Mouse (Mus musculus) myocyte (in vitro differentiated cells): ENCODE data around the gene Gstm6. TPM values are rescaled to one million over a fixed set of nuclear protein-coding genes. Genes with fewer than 3 reads are reported as not detected.
A peak's percentile ranks its signal among the peaks of the same experiment; 100 is the strongest.

ENCODE experiments used
- H3K27me3 ChIP-seq: one replicate; pipeline ENCODE4 v1.6.1; 2011; ENCODE audit not compliant: control insufficient read depth, insufficient read depth, insufficient read length
- H3K36me3 ChIP-seq: one replicate; pipeline ENCODE4 v1.6.1; 2011; ENCODE audit not compliant: control insufficient read depth, insufficient read depth
- H3K4me2 ChIP-seq: one replicate; pipeline ENCODE4 v1.6.1; 2011; ENCODE audit warnings: low read depth, control low read depth
- H3K4me3 ChIP-seq: one replicate; pipeline ENCODE4 v1.5.1; 2011; ENCODE audit warnings: mild to moderate bottlenecking, control low read depth, moderate library complexity
- H3K79me2 ChIP-seq: one replicate; pipeline ENCODE4 v1.6.1; 2011; ENCODE audit not compliant: control insufficient read depth, insufficient read depth
- H3ac ChIP-seq: one replicate; pipeline ENCODE4 v1.6.1; 2011; ENCODE audit not compliant: control insufficient read depth, insufficient read length
- CEBPB ChIP-seq: IDR thresholded peaks from 2 replicates; pipeline ENCODE4 v1.6.1; 2011; ENCODE audit warnings: mild to moderate bottlenecking, moderate library complexity; ENCODE audit not compliant: poor library complexity, insufficient read depth, severe bottlenecking
- E2F4 ChIP-seq: IDR thresholded peaks from one replicate; pipeline ENCODE4 v1.6.1; 2011; ENCODE audit warnings: mild to moderate bottlenecking, control low read depth, moderate library complexity; ENCODE audit not compliant: insufficient read depth
- MAX ChIP-seq: IDR thresholded peaks from one replicate; pipeline ENCODE4 v1.6.1; 2011; ENCODE audit warnings: low read depth, mild to moderate bottlenecking, control low read depth
- MYOD1 ChIP-seq, 3 experiments: IDR thresholded peaks; one replicate each; pipeline ENCODE4 v1.6.1; 2011; ENCODE audit warnings: control low read depth in 2 of 3, low read depth in 2 of 3, mild to moderate bottlenecking in 2 of 3, moderate library complexity in 1 of 3; ENCODE audit not compliant: insufficient read length in 2 of 3, control insufficient read depth in 1 of 3
- MYOG ChIP-seq, 3 experiments: IDR thresholded peaks; one replicate each; pipeline ENCODE4 v1.6.1; 2011; ENCODE audit warnings: control low read depth in 2 of 3, low read depth in 2 of 3, mild to moderate bottlenecking in 2 of 3; ENCODE audit not compliant: insufficient read length in 2 of 3, control insufficient read depth in 1 of 3, insufficient read depth in 1 of 3
- POLR2A ChIP-seq: IDR thresholded peaks from one replicate; pipeline ENCODE4 v1.6.1; 2011; ENCODE audit warnings: low read depth, mild to moderate bottlenecking, control low read depth, moderate library complexity; ENCODE audit not compliant: insufficient read length
- POLR2AphosphoS2 ChIP-seq: IDR thresholded peaks from one replicate; pipeline ENCODE4 v1.6.1; 2011; ENCODE audit warnings: low read depth, control low read depth; ENCODE audit not compliant: insufficient read length
- REST ChIP-seq: IDR thresholded peaks from one replicate; pipeline ENCODE4 v1.6.1; 2011; ENCODE audit warnings: mild to moderate bottlenecking, control low read depth, moderate library complexity; ENCODE audit not compliant: insufficient read depth, insufficient read length
- SRF ChIP-seq: IDR thresholded peaks from one replicate; pipeline ENCODE4 v1.6.1; 2011; ENCODE audit warnings: low read depth; ENCODE audit not compliant: control insufficient read depth, insufficient read length
- TCF12 ChIP-seq: IDR thresholded peaks from one replicate; pipeline ENCODE4 v1.6.1; 2011; ENCODE audit warnings: mild to moderate bottlenecking, control low read depth; ENCODE audit not compliant: poor library complexity, insufficient read depth, severe bottlenecking
- TCF3 ChIP-seq: IDR thresholded peaks from one replicate; pipeline ENCODE4 v1.6.1; 2011; ENCODE audit warnings: low read depth, control low read depth; ENCODE audit not compliant: insufficient read length
- USF1 ChIP-seq: IDR thresholded peaks from one replicate; pipeline ENCODE4 v1.6.1; 2011; ENCODE audit warnings: low read depth, mild to moderate bottlenecking, control low read depth, moderate library complexity
- polyA plus RNA-seq: library from polyadenylated mRNA; unstranded; fragments of >200 nt; fragmentation: generic; extraction: Trizol; gene quantifications from one replicate; pipeline ENCODE4 v1.2.1, GENCODE M21; 2012; ENCODE audit warnings: missing spikeins

Gstm6 gene
- polyA plus RNA-seq, 1 experiment: not detected

- Histone ChIP-seq H3ac (no peak overlapping the region), H3K79me2 (no peaks in the 10 kb centered on the region), H3K27me3 (peaks cover 5% of the 10 kb centered on the region), H3K4me2 (no peak overlapping the region), H3K4me3 (no peak overlapping the region), H3K36me3 (no peaks in the 10 kb centered on the region)
- TF ChIP-seq POLR2A: no peak
- TF ChIP-seq CEBPB: no peak
- TF ChIP-seq USF1: no peak
- no peak for TF ChIP-seq MYOD1 (IDR thresholded peaks at IDR 0.05; ENCODE audit: control insufficient read depth in 1 of 3, insufficient read length in 2 of 3, low read depth in 2 of 3)
- TF ChIP-seq SRF: no peak
- TF ChIP-seq POLR2AphosphoS2: no peak
- no peak for TF ChIP-seq E2F4
- no peak for TF ChIP-seq REST
- no peak for TF ChIP-seq MAX
- TF ChIP-seq TCF12: no peak
Observed at GRCm38 (mm10) chr3:107935888-107936287, 7.7 kb downstream of the Gstm6 start.

GRCm38 (mm10) chr3:107935268-107935667 lies 8.3 kb downstream of the Gstm6 start:
- H3ac ChIP-seq: no peak overlapping the region
- peaks cover 5% of the 10 kb centered on the region for H3K27me3 ChIP-seq
- no peak overlapping the region for H3K4me3 ChIP-seq
- H3K4me2 ChIP-seq: no peak overlapping the region
- no peaks in the 10 kb centered on the region for H3K79me2 ChIP-seq
- TF ChIP-seq TCF3 (no peak), MYOG (IDR thresholded peaks at IDR 0.05; ENCODE audit: control insufficient read depth in 1 of 3, insufficient read depth in 1 of 3, insufficient read length in 2 of 3, low read depth in 2 of 3) (no peak), REST (no peak), SRF (no peak), POLR2A (no peak), CEBPB (no peak), MYOD1 (IDR thresholded peaks at IDR 0.05; ENCODE audit: control insufficient read depth in 1 of 3, insufficient read length in 2 of 3, low read depth in 2 of 3) (no peak), TCF12 (no peak), E2F4 (no peak)
- no peaks in the 10 kb centered on the region for H3K36me3 ChIP-seq

- H3ac ChIP-seq: no peak overlapping the region
- H3K36me3 ChIP-seq: no peaks in the 10 kb centered on the region
- H3K27me3 ChIP-seq: peaks cover 5% of the 10 kb centered on the region
- peak overlapping the region; percentile 71 for H3K4me2 ChIP-seq
- H3K4me3 ChIP-seq: no peak overlapping the region
- no peak for TF ChIP-seq SRF
- TF ChIP-seq POLR2A: no peak
- TF ChIP-seq CEBPB: no peak
- TF ChIP-seq REST: no peak
- TF ChIP-seq POLR2AphosphoS2: no peak
- TF ChIP-seq E2F4: no peak
- no peak for TF ChIP-seq MYOD1 (IDR thresholded peaks at IDR 0.05; ENCODE audit: control insufficient read depth in 1 of 3, insufficient read length in 2 of 3, low read depth in 2 of 3)
- no peak for TF ChIP-seq MYOG (IDR thresholded peaks at IDR 0.05; ENCODE audit: control insufficient read depth in 1 of 3, insufficient read depth in 1 of 3, insufficient read length in 2 of 3, low read depth in 2 of 3)
- TF ChIP-seq TCF3: no peak
- TF ChIP-seq TCF12: no peak
- TF ChIP-seq MAX: no peak
- no peak for TF ChIP-seq USF1
- no peaks in the 10 kb centered on the region for H3K79me2 ChIP-seq
Observed at GRCm38 (mm10) chr3:107932128-107932527, 11.4 kb downstream of the Gstm6 start.

GRCm38 (mm10) chr3:107931670-107932069 lies 11.9 kb downstream of the Gstm6 start, which contains the start of gene Gstm7:
TSS of gene Gstm7 (minus strand) at chr3:107931817.
- peak within 1 kb of the TSS; percentile 71 for H3K4me2 ChIP-seq
- no peaks in the 10 kb centered on the region for H3K36me3 ChIP-seq
- H3K79me2 ChIP-seq: no peaks in the 10 kb centered on the region
- peaks cover 5% of the 10 kb centered on the region for H3K27me3 ChIP-seq
- TF ChIP-seq MAX (no peak), MYOG (IDR thresholded peaks at IDR 0.05; ENCODE audit: control insufficient read depth in 1 of 3, insufficient read depth in 1 of 3, insufficient read length in 2 of 3, low read depth in 2 of 3) (no peak), MYOD1 (IDR thresholded peaks at IDR 0.05; ENCODE audit: control insufficient read depth in 1 of 3, insufficient read length in 2 of 3, low read depth in 2 of 3) (no peak)
- H3K4me3 ChIP-seq: no peak within 1 kb of the TSS
- no peak within 1 kb of the TSS for H3ac ChIP-seq

GRCm38 (mm10) chr3:107931134-107931533 lies 12.4 kb downstream of the Gstm6 start:
- TF ChIP-seq USF1 (no peak), SRF (no peak), REST (no peak), MYOD1 (IDR thresholded peaks at IDR 0.05; ENCODE audit: control insufficient read depth in 1 of 3, insufficient read length in 2 of 3, low read depth in 2 of 3) (no peak), MYOG (IDR thresholded peaks at IDR 0.05; ENCODE audit: control insufficient read depth in 1 of 3, insufficient read depth in 1 of 3, insufficient read length in 2 of 3, low read depth in 2 of 3) (no peak), E2F4 (no peak), POLR2AphosphoS2 (no peak), TCF12 (no peak), CEBPB (no peak), TCF3 (no peak), POLR2A (no peak), MAX (no peak)
- Histone ChIP-seq H3K4me2 (peak overlapping the region; percentile 71), H3ac (no peak overlapping the region), H3K79me2 (no peaks in the 10 kb centered on the region), H3K27me3 (peaks cover 8% of the 10 kb centered on the region), H3K36me3 (no peaks in the 10 kb centered on the region), H3K4me3 (no peak overlapping the region)
